Mouse (Mus musculus) Patski (cell line): ENCODE measurements around the gene Prdm10. TPM values are rescaled to one million over a fixed set of nuclear protein-coding genes. Genes with fewer than 3 reads are reported as not detected.

Experiments used
- ATAC-seq: fragments of 100-300 bp; one replicate; pipeline ENCODE4 v1.8.0; 2021
- CTCF ChIA-PET: fragments of 350-600 bp; sonication (Branson Sonifier 250); formaldehyde crosslinking; loops from one replicate; lab custom pipeline; 2022; ENCODE audit warnings: inconsistent platforms; lab: Charles Lee
- POLR2A ChIA-PET: fragments of 350-600 bp; sonication (Branson Sonifier 250); formaldehyde crosslinking; loops from one replicate; lab custom pipeline; 2022; ENCODE audit warnings: antibody characterized with exemption, inconsistent platforms; lab: Charles Lee
- DNase-seq: peaks from one replicate; pipeline ENCODE4 v3.0.0-alpha.2; 2011; ENCODE audit warnings: low read depth, low spot score
- H3K27me3 ChIP-seq: fragments of 371-371 bp; one replicate; pipeline ENCODE4 v1.5.1; 2021
- CTCF ChIP-seq: fragments of 100-300 bp; IDR thresholded peaks from one replicate; pipeline ENCODE4 v1.5.1; 2021
- in situ Hi-C: fragments of 300-500 bp; cut with MboI; formaldehyde crosslinking; loops from 3 replicates; pipeline ENCODE4 v1.11.1; 2018; ENCODE audit warnings: low pct_unique_long_range_greater_than_20kb, mixed read lengths
- polyA plus RNA-seq: library from polyadenylated mRNA; unstranded; gene quantifications from one replicate; pipeline ENCODE4 v1.2.3, GENCODE M21; 2021

The Prdm10 gene
- polyA plus RNA-seq, 1 experiment from 2014 or later = 9.0 TPM

GRCm38 (mm10) chr9:31262226-31263105 lies 17.9 kb upstream of the Prdm10 start:
- in situ Hi-C loops = no loop called here
- H3K27me3 ChIP-seq = no peaks in the 10 kb centered on the region
- ChIA-PET POLR2A (interaction anchor here (0.8 kb wide), 1 partner anchor 80 kb away, joined by 8 read pairs; no protein-coding TSS in a partner anchor), CTCF (interaction anchor here (1.6 kb wide), 1 partner anchor 30 kb away, joined by 3 read pairs; no protein-coding TSS in a partner anchor)
- no peak for DNase-seq
- no peak for TF ChIP-seq CTCF
- peak; percentile 92 for ATAC-seq

GRCm38 (mm10) chr9:31266013-31266659 lies 14.2 kb upstream of the Prdm10 start:
- no peak for TF ChIP-seq CTCF
- in situ Hi-C loops = no loop called here
- no peaks in the 10 kb centered on the region for H3K27me3 ChIP-seq
- ChIA-PET POLR2A (no interaction called here), CTCF (interaction anchor here (0.7 to 1.6 kb wide), 3 partner anchors 11 to 25 kb away, joined by 3 to 5 read pairs (median 4); no protein-coding TSS in a partner anchor)
- peak; percentile 89 for DNase-seq
- ATAC-seq = peak; percentile 70

- no peak for ATAC-seq
- ChIA-PET POLR2A (interaction anchor here (1.5 kb wide), 1 partner anchor 61 kb away, joined by 5 read pairs; the partner anchor contains the start of gene Aplp2), CTCF (interaction anchor here (0.6 to 0.7 kb wide), 2 partner anchors 24 to 55 kb away, joined by 3 read pairs; no protein-coding TSS in a partner anchor)
- no peak for DNase-seq
- H3K27me3 ChIP-seq = no peaks in the 10 kb centered on the region
- no peak for TF ChIP-seq CTCF
- in situ Hi-C loops = no loop called here
Observed at GRCm38 (mm10) chr9:31271221-31272015, 8.9 kb upstream of the Prdm10 start.

- no peak for TF ChIP-seq CTCF
- ChIA-PET POLR2A (no interaction called here), CTCF (no interaction called here)
- DNase-seq (no peak), ATAC-seq (no peak)
- H3K27me3 ChIP-seq = no peaks in the 10 kb centered on the region
- in situ Hi-C loops = no loop called here
Observed at GRCm38 (mm10) chr9:31272160-31272559, 8.2 kb upstream of the Prdm10 start.

GRCm38 (mm10) chr9:31278651-31279050 lies 1.7 kb upstream of the Prdm10 start:
- ChIA-PET CTCF (interaction anchor here (0.7 kb wide), 1 partner anchor 13 kb away, joined by 3 read pairs; no protein-coding TSS in a partner anchor), POLR2A (no interaction called here)
- ATAC-seq (no peak), DNase-seq (no peak)
- in situ Hi-C loops = no loop called here
- no peaks in the 10 kb centered on the region for H3K27me3 ChIP-seq
- no peak for TF ChIP-seq CTCF

GRCm38 (mm10) chr9:31279306-31279705 lies 1.0 kb upstream of the Prdm10 start:
- CTCF ChIA-PET = interaction anchor here (0.7 to 1.4 kb wide), 3 partner anchors 13 to 62 kb away, joined by 3 to 4 read pairs (median 3); no protein-coding TSS in a partner anchor
- POLR2A ChIA-PET = interaction anchor here (2.7 kb wide), 1 partner anchor 69 kb away, joined by 12 read pairs; the partner anchor contains the start of gene Aplp2
- H3K27me3 ChIP-seq = no peaks in the 10 kb centered on the region
- ATAC-seq = no peak
- no peak for TF ChIP-seq CTCF
- DNase-seq = no peak
- in situ Hi-C loops = no loop called here

- no peak for TF ChIP-seq CTCF
- ATAC-seq (peak; percentile 82), DNase-seq (no peak)
- CTCF ChIA-PET = interaction anchor here (1.2 to 1.4 kb wide), 2 partner anchors 12 to 63 kb away, joined by 3 to 4 read pairs; no protein-coding TSS in a partner anchor
- POLR2A ChIA-PET = interaction anchor here (0.9 to 2.7 kb wide), 2 partner anchors 69 to 76 kb away, joined by 5 to 12 read pairs; partner anchors contain the start of gene Aplp2
- in situ Hi-C loops = loop anchor here (5.0 kb wide), 1 partner anchor 63 kb away; no protein-coding TSS in a partner anchor
- no peaks in the 10 kb centered on the region for H3K27me3 ChIP-seq
Observed at GRCm38 (mm10) chr9:31279885-31280365, 413 bp upstream of the Prdm10 start.

GRCm38 (mm10) chr9:31281011-31281662 lies 799 bp downstream of the Prdm10 start:
- in situ Hi-C loops = loop anchor here (5.0 kb wide), 1 partner anchor 64 kb away; no protein-coding TSS in a partner anchor
- ChIA-PET POLR2A (interaction anchor here (0.6 to 2.7 kb wide), 2 partner anchors 9 to 70 kb away, joined by 3 to 12 read pairs; partner anchors contain the start of gene Aplp2), CTCF (no interaction called here)
- ATAC-seq (peak; percentile 48), DNase-seq (no peak)
- TF ChIP-seq CTCF = no peak
- H3K27me3 ChIP-seq = no peaks in the 10 kb centered on the region

- no peaks in the 10 kb centered on the region for H3K27me3 ChIP-seq
- CTCF ChIA-PET = no interaction called here
- no peak for DNase-seq
- ATAC-seq = no peak
- no peak for TF ChIP-seq CTCF
- in situ Hi-C loops = loop anchor here (5.0 kb wide), 1 partner anchor 64 kb away; no protein-coding TSS in a partner anchor
- POLR2A ChIA-PET = interaction anchor here (0.6 to 2.7 kb wide), 2 partner anchors 9 to 71 kb away, joined by 3 to 12 read pairs; partner anchors contain the start of gene Aplp2
Observed at GRCm38 (mm10) chr9:31281663-31282015, 1.3 kb downstream of the Prdm10 start.
